Mouse (Mus musculus): ENCODE data around the gene Tmem91. TPM values are rescaled to one million over a fixed set of nuclear protein-coding genes. Genes with fewer than 3 reads are reported as not detected.

Gene Tmem91
- polyA plus RNA-seq, 1 experiment: 0.37 TPM

GRCm38 (mm10) chr7:25675405-25675804, 439 bp upstream of the Tmem91 start:
- no peak for TF ChIP-seq POLR2A (IDR thresholded peaks at IDR 0.05; ENCODE audit: borderline replicate concordance, extremely low read depth, low read depth, low read length)
- TF ChIP-seq CTCF (IDR thresholded peaks at IDR 0.05; ENCODE audit: insufficient read depth, low read length): no peak
- DNase-seq: no peak
- 55% methylated on average over 6 of the region's 6 CpGs for WGBS
- Histone ChIP-seq H3K4me1 (ENCODE audit: control insufficient read depth, insufficient read depth, low read length) (peaks cover 5% of the 10 kb centered on the region), H3K4me3 (replicated peaks; ENCODE audit: extremely low read depth, low read depth, low read length) (no peak overlapping the region)

- DNase-seq: no peak
- TF ChIP-seq CTCF (IDR thresholded peaks at IDR 0.05; ENCODE audit: insufficient read depth, low read length) (no peak), POLR2A (IDR thresholded peaks at IDR 0.05; ENCODE audit: borderline replicate concordance, extremely low read depth, low read depth, low read length) (no peak)
- WGBS: 24% methylated on average over 9 of the region's 9 CpGs
- Histone ChIP-seq H3K4me3 (replicated peaks; ENCODE audit: extremely low read depth, low read depth, low read length) (no peak overlapping the region), H3K4me1 (ENCODE audit: control insufficient read depth, insufficient read depth, low read length) (peaks cover 5% of the 10 kb centered on the region)
Observed at GRCm38 (mm10) chr7:25674297-25674696, 669 bp downstream of the Tmem91 start.

GRCm38 (mm10) chr7:25672442-25672841, 2.5 kb downstream of the Tmem91 start:
- DNase-seq: no peak
- Histone ChIP-seq H3K4me1 (ENCODE audit: control insufficient read depth, insufficient read depth, low read length) (peaks cover 5% of the 10 kb centered on the region), H3K4me3 (replicated peaks; ENCODE audit: extremely low read depth, low read depth, low read length) (no peak overlapping the region)
- TF ChIP-seq POLR2A (IDR thresholded peaks at IDR 0.05; ENCODE audit: borderline replicate concordance, extremely low read depth, low read depth, low read length): no peak
- TF ChIP-seq CTCF (IDR thresholded peaks at IDR 0.05; ENCODE audit: insufficient read depth, low read length): no peak
- WGBS: 50% methylated on average over 4 of the region's 4 CpGs

GRCm38 (mm10) chr7:25671686-25672085, 3.3 kb downstream of the Tmem91 start:
- Histone ChIP-seq H3K4me3 (replicated peaks; ENCODE audit: extremely low read depth, low read depth, low read length) (no peak overlapping the region), H3K4me1 (ENCODE audit: control insufficient read depth, insufficient read depth, low read length) (peaks cover 5% of the 10 kb centered on the region)
- no peak for DNase-seq
- TF ChIP-seq CTCF (IDR thresholded peaks at IDR 0.05; ENCODE audit: insufficient read depth, low read length) (no peak), POLR2A (IDR thresholded peaks at IDR 0.05; ENCODE audit: borderline replicate concordance, extremely low read depth, low read depth, low read length) (no peak)
- WGBS: 53% methylated on average over 2 of the region's 2 CpGs

GRCm38 (mm10) chr7:25670096-25670495, 4.9 kb downstream of the Tmem91 start:
- TF ChIP-seq POLR2A (IDR thresholded peaks at IDR 0.05; ENCODE audit: borderline replicate concordance, extremely low read depth, low read depth, low read length) (no peak), CTCF (IDR thresholded peaks at IDR 0.05; ENCODE audit: insufficient read depth, low read length) (no peak)
- WGBS: 92% methylated on average over 4 of the region's 4 CpGs
- no peak for DNase-seq
- Histone ChIP-seq H3K4me1 (ENCODE audit: control insufficient read depth, insufficient read depth, low read length) (peaks cover 3% of the 10 kb centered on the region; the same call in 1 of the 2 replicates), H3K4me3 (replicated peaks; ENCODE audit: extremely low read depth, low read depth, low read length) (no peak overlapping the region)

- WGBS: 82% methylated on average over 9 of the region's 9 CpGs
- Histone ChIP-seq H3K4me1 (ENCODE audit: control insufficient read depth, insufficient read depth, low read length) (no peaks in the 10 kb centered on the region), H3K4me3 (replicated peaks; ENCODE audit: extremely low read depth, low read depth, low read length) (no peak overlapping the region)
- no peak for DNase-seq
- TF ChIP-seq POLR2A (IDR thresholded peaks at IDR 0.05; ENCODE audit: borderline replicate concordance, extremely low read depth, low read depth, low read length) (no peak), CTCF (IDR thresholded peaks at IDR 0.05; ENCODE audit: insufficient read depth, low read length) (no peak)
Observed at GRCm38 (mm10) chr7:25669631-25670030, 5.3 kb downstream of the Tmem91 start.

GRCm38 (mm10) chr7:25669158-25669557, 5.8 kb downstream of the Tmem91 start:
- Histone ChIP-seq H3K4me1 (ENCODE audit: control insufficient read depth, insufficient read depth, low read length) (no peaks in the 10 kb centered on the region), H3K4me3 (replicated peaks; ENCODE audit: extremely low read depth, low read depth, low read length) (no peak overlapping the region)
- TF ChIP-seq POLR2A (IDR thresholded peaks at IDR 0.05; ENCODE audit: borderline replicate concordance, extremely low read depth, low read depth, low read length) (no peak), CTCF (IDR thresholded peaks at IDR 0.05; ENCODE audit: insufficient read depth, low read length) (no peak)
- DNase-seq: no peak
- WGBS: 87% methylated on average over 10 of the region's 10 CpGs

GRCm38 (mm10) chr7:25666381-25666780, 8.6 kb downstream of the Tmem91 start:
- 95% methylated on average over 8 of the region's 8 CpGs for WGBS
- Histone ChIP-seq H3K4me1 (ENCODE audit: control insufficient read depth, insufficient read depth, low read length) (no peaks in the 10 kb centered on the region), H3K4me3 (replicated peaks; ENCODE audit: extremely low read depth, low read depth, low read length) (no peak overlapping the region)
- TF ChIP-seq POLR2A (IDR thresholded peaks at IDR 0.05; ENCODE audit: borderline replicate concordance, extremely low read depth, low read depth, low read length) (no peak), CTCF (IDR thresholded peaks at IDR 0.05; ENCODE audit: insufficient read depth, low read length) (no peak)
- no peak for DNase-seq

- H3K4me1 ChIP-seq (ENCODE audit: control insufficient read depth, insufficient read depth, low read length): peaks cover 5% of the 10 kb centered on the region
- peak within 1 kb of the TSS; percentile 97 for H3K4me3 ChIP-seq (replicated peaks; ENCODE audit: extremely low read depth, low read depth, low read length)
- under 1% methylated on average over 50 of the region's 50 CpGs for WGBS
- peak; percentile 98 for DNase-seq
- TF ChIP-seq POLR2A (IDR thresholded peaks at IDR 0.05; ENCODE audit: borderline replicate concordance, extremely low read depth, low read depth, low read length): peak; percentile 92; the same call in 1 of the 2 replicates
- no peak for TF ChIP-seq CTCF (IDR thresholded peaks at IDR 0.05; ENCODE audit: insufficient read depth, low read length)
Observed at GRCm38 (mm10) chr7:25658657-25659472, 16.1 kb downstream of the Tmem91 start, which contains the start of the genes Bckdha and Exosc5. Bckdha (minus strand) TSS chr7:25658981. Exosc5 (plus strand) TSS chr7:25659164.

- Histone ChIP-seq H3K4me1 (ENCODE audit: control insufficient read depth, insufficient read depth, low read length) (peaks cover 5% of the 10 kb centered on the region), H3K4me3 (replicated peaks; ENCODE audit: extremely low read depth, low read depth, low read length) (peak overlapping the region; percentile 97)
- DNase-seq: no peak
- 18% methylated on average over 10 of the region's 10 CpGs for WGBS
- no peak for TF ChIP-seq CTCF (IDR thresholded peaks at IDR 0.05; ENCODE audit: insufficient read depth, low read length)
- TF ChIP-seq POLR2A (IDR thresholded peaks at IDR 0.05; ENCODE audit: borderline replicate concordance, extremely low read depth, low read depth, low read length): no peak
Observed at GRCm38 (mm10) chr7:25657785-25658184, 17.2 kb downstream of the Tmem91 start.

All from lung, adult 2 months (tissue).